Mouse (Mus musculus) hindbrain, embryonic 10.5 days (tissue): ENCODE results near the gene Dapl1. TPM values are rescaled to one million over a fixed set of nuclear protein-coding genes. Genes with fewer than 3 reads are reported as not detected.

Experiments used
- DNase-seq: peaks from one replicate; pipeline ENCODE4 v3.0.0-alpha.2; 2017; ENCODE audit warnings: low spot score
- H3K27ac ChIP-seq: fragments of 300-500 bp; sonication (generic); 2 replicates; pipeline ENCODE4 v1.5.1; 2016; ENCODE audit warnings: mild to moderate bottlenecking, moderate library complexity
- H3K27me3 ChIP-seq: fragments of 300-500 bp; sonication (generic); 2 replicates; pipeline ENCODE4 v1.6.1; 2016; ENCODE audit warnings: mild to moderate bottlenecking; ENCODE audit not compliant: poor library complexity, insufficient read depth, severe bottlenecking
- H3K36me3 ChIP-seq: fragments of 300-500 bp; sonication (generic); 2 replicates; pipeline ENCODE4 v1.6.1; 2016; ENCODE audit warnings: mild to moderate bottlenecking, moderate library complexity
- H3K4me1 ChIP-seq: fragments of 300-500 bp; sonication (generic); replicated peaks from 2 replicates; pipeline ENCODE4 v1.6.1; 2016; ENCODE audit warnings: mild to moderate bottlenecking
- H3K4me3 ChIP-seq: fragments of 300-500 bp; sonication (generic); 2 replicates; pipeline ENCODE4 v1.5.1; 2016; ENCODE audit warnings: mild to moderate bottlenecking, moderate library complexity
- H3K9me3 ChIP-seq: fragments of 300-500 bp; sonication (generic); 2 replicates; pipeline ENCODE4 v1.6.1; 2016; ENCODE audit warnings: mild to moderate bottlenecking, moderate library complexity
- WGBS: fragments of 180-500 bp; shearing (Covaris S2); methylation state at CpG from one replicate; pipeline ENCODE4 v1.1.7; 2016; 5-methylcytosine and 5-hydroxymethylcytosine counted together
- polyA plus RNA-seq: library from polyadenylated mRNA; unstranded; fragments of >200 nt; fragmentation: Nextera tagmentation; extraction: Ambion mirVana; gene quantifications from 2 replicates; pipeline ENCODE4 v1.2.1, GENCODE M21; 2016

Dapl1 gene
- polyA plus RNA-seq, 1 experiment from 2014 or later = 1.6 TPM

- Histone ChIP-seq H3K4me3 (no peak overlapping the region), H3K27ac (peak overlapping the region; percentile 56), H3K9me3 (no peaks in the 10 kb centered on the region), H3K27me3 (no peaks in the 10 kb centered on the region), H3K36me3 (no peaks in the 10 kb centered on the region), H3K4me1 (peaks cover 32% of the 10 kb centered on the region)
- 60% methylated on average over 17 of the region's 17 CpGs for WGBS
- peak; percentile 33 for DNase-seq
Measured at GRCm38 (mm10) chr2:59529574-59530080, 45.2 kb downstream of the Dapl1 start.

- 93% methylated on average over 3 of the region's 3 CpGs for WGBS
- no peak for DNase-seq
- Histone ChIP-seq H3K27me3 (no peaks in the 10 kb centered on the region), H3K36me3 (no peaks in the 10 kb centered on the region), H3K4me1 (peaks cover 32% of the 10 kb centered on the region), H3K9me3 (no peaks in the 10 kb centered on the region), H3K4me3 (no peak overlapping the region), H3K27ac (no peak overlapping the region)
Measured at GRCm38 (mm10) chr2:59530811-59531210, 46.4 kb downstream of the Dapl1 start.

GRCm38 (mm10) chr2:59532999-59533398 is 48.5 kb downstream of the Dapl1 start:
- Histone ChIP-seq H3K9me3 (no peaks in the 10 kb centered on the region), H3K36me3 (no peaks in the 10 kb centered on the region), H3K4me3 (no peak overlapping the region), H3K4me1 (peaks cover 28% of the 10 kb centered on the region), H3K27ac (no peak overlapping the region), H3K27me3 (no peaks in the 10 kb centered on the region)
- no peak for DNase-seq
- 88% methylated on average over 3 of the region's 3 CpGs for WGBS

GRCm38 (mm10) chr2:59533504-59533903 is 49.1 kb downstream of the Dapl1 start:
- H3K36me3 ChIP-seq = no peaks in the 10 kb centered on the region
- H3K4me1 ChIP-seq = peaks cover 28% of the 10 kb centered on the region
- no peaks in the 10 kb centered on the region for H3K27me3 ChIP-seq
- H3K27ac ChIP-seq = no peak overlapping the region
- 92% methylated on average over 10 of the region's 10 CpGs for WGBS
- no peaks in the 10 kb centered on the region for H3K9me3 ChIP-seq
- DNase-seq = no peak
- no peak overlapping the region for H3K4me3 ChIP-seq

- H3K4me1 ChIP-seq = peaks cover 22% of the 10 kb centered on the region
- WGBS = 82% methylated on average over 15 of the region's 15 CpGs
- H3K4me3 ChIP-seq = no peak overlapping the region
- DNase-seq = no peak
- no peaks in the 10 kb centered on the region for H3K36me3 ChIP-seq
- no peak overlapping the region for H3K27ac ChIP-seq
- no peaks in the 10 kb centered on the region for H3K27me3 ChIP-seq
- no peaks in the 10 kb centered on the region for H3K9me3 ChIP-seq
Measured at GRCm38 (mm10) chr2:59533971-59534748, 49.7 kb downstream of the Dapl1 start.

- DNase-seq = no peak
- H3K27ac ChIP-seq = no peak overlapping the region
- no peaks in the 10 kb centered on the region for H3K9me3 ChIP-seq
- 91% methylated on average over 2 of the region's 2 CpGs for WGBS
- H3K4me3 ChIP-seq = no peak overlapping the region
- H3K27me3 ChIP-seq = no peaks in the 10 kb centered on the region
- no peaks in the 10 kb centered on the region for H3K36me3 ChIP-seq
- peaks cover 14% of the 10 kb centered on the region for H3K4me1 ChIP-seq
Measured at GRCm38 (mm10) chr2:59536958-59537357, 52.5 kb downstream of the Dapl1 start.

- peaks cover 19% of the 10 kb centered on the region for H3K4me1 ChIP-seq
- 71% methylated on average over 7 of the region's 7 CpGs for WGBS
- no peak overlapping the region for H3K4me3 ChIP-seq
- H3K27me3 ChIP-seq = no peaks in the 10 kb centered on the region
- no peak overlapping the region for H3K27ac ChIP-seq
- H3K9me3 ChIP-seq = no peaks in the 10 kb centered on the region
- DNase-seq = no peak
- H3K36me3 ChIP-seq = no peaks in the 10 kb centered on the region
Measured at GRCm38 (mm10) chr2:59538031-59538430, 53.6 kb downstream of the Dapl1 start.

GRCm38 (mm10) chr2:59539796-59540195 is 55.3 kb downstream of the Dapl1 start:
- H3K27ac ChIP-seq = no peak overlapping the region
- WGBS = 74% methylated on average over 4 of the region's 4 CpGs

GRCm38 (mm10) chr2:59541121-59541887 is 56.9 kb downstream of the Dapl1 start:
- H3K9me3 ChIP-seq = no peaks in the 10 kb centered on the region
- peaks cover 30% of the 10 kb centered on the region for H3K4me1 ChIP-seq
- no peak overlapping the region for H3K4me3 ChIP-seq
- WGBS = 25% methylated on average over 11 of the region's 11 CpGs
- no peaks in the 10 kb centered on the region for H3K36me3 ChIP-seq
- DNase-seq = peak; percentile 80
- H3K27ac ChIP-seq = no peak overlapping the region
- H3K27me3 ChIP-seq = no peaks in the 10 kb centered on the region

More at GRCm38 (mm10) chr2:59539796-59540195, 55.3 kb downstream of the Dapl1 start:
- Histone ChIP-seq H3K27me3 (no peaks in the 10 kb centered on the region), H3K4me1 (peaks cover 26% of the 10 kb centered on the region), H3K9me3 (no peaks in the 10 kb centered on the region), H3K36me3 (no peaks in the 10 kb centered on the region), H3K4me3 (no peak overlapping the region)
- DNase-seq = no peak

- H3K27me3 ChIP-seq = no peaks in the 10 kb centered on the region
- 27% methylated on average over 9 of the region's 9 CpGs for WGBS
- peak; percentile 11 for DNase-seq
- H3K4me3 ChIP-seq = no peak overlapping the region
- H3K9me3 ChIP-seq = no peaks in the 10 kb centered on the region
- peaks cover 30% of the 10 kb centered on the region for H3K4me1 ChIP-seq
- peak overlapping the region; percentile 50; the same call in 1 of the 2 replicates for H3K27ac ChIP-seq
- no peaks in the 10 kb centered on the region for H3K36me3 ChIP-seq
Measured at GRCm38 (mm10) chr2:59543543-59544065, 59.2 kb downstream of the Dapl1 start.

GRCm38 (mm10) chr2:59544237-59544909 is 59.9 kb downstream of the Dapl1 start:
- Histone ChIP-seq H3K27ac (peak overlapping the region; percentile 60), H3K9me3 (no peaks in the 10 kb centered on the region), H3K4me1 (peaks cover 30% of the 10 kb centered on the region), H3K36me3 (no peaks in the 10 kb centered on the region), H3K4me3 (no peak overlapping the region), H3K27me3 (no peaks in the 10 kb centered on the region)
- DNase-seq = peak; percentile 25
- 25% methylated on average over 13 of the region's 13 CpGs for WGBS

GRCm38 (mm10) chr2:59545001-59545400 is 60.5 kb downstream of the Dapl1 start:
- H3K27me3 ChIP-seq = no peaks in the 10 kb centered on the region
- WGBS = 40% methylated on average over 7 of the region's 7 CpGs
- H3K4me1 ChIP-seq = peaks cover 30% of the 10 kb centered on the region
- H3K9me3 ChIP-seq = no peaks in the 10 kb centered on the region
- no peak overlapping the region for H3K4me3 ChIP-seq
- no peak for DNase-seq
- no peak overlapping the region for H3K27ac ChIP-seq
- H3K36me3 ChIP-seq = no peaks in the 10 kb centered on the region
